Mouse (Mus musculus) adrenal gland, adult 2 months (tissue): ENCODE results near the gene Arhgap33. TPM values are rescaled to one million over a fixed set of nuclear protein-coding genes. Genes with fewer than 3 reads are reported as not detected.
"Not testable (repeated sequence)": the region's sequence is repeated elsewhere in the genome, so short reads cannot be mapped to it uniquely, and the experiment has no call there.

Source experiments
- DNase-seq: peaks from one replicate; pipeline ENCODE4 v3.0.0; 2021
- polyA plus RNA-seq: library from polyadenylated mRNA; depleted of rRNA; stranded (reverse); fragments of >200 nt; gene quantifications from 2 replicates; pipeline ENCODE4 v1.2.3, GENCODE M21; 2012
- total RNA-seq, 2 experiments: library from RNA; stranded (reverse); gene quantifications; 2 replicates each; pipeline ENCODE4 v1.2.3; 2021

Arhgap33 gene
- total and polyA plus RNA-seq, 3 experiments = 2.2 to 20.3 (median 3.1) TPM

- peak; percentile 87 for DNase-seq
Observed at GRCm38 (mm10) chr7:30553021-30553589, 18.2 kb upstream of the Arhgap33 start.

GRCm38 (mm10) chr7:30552102-30553020 is 17.5 kb upstream of the Arhgap33 start, which contains the start of the genes Hspb6 and Proser3:
TSS of gene Hspb6 (plus strand) at chr7:30552178.
TSS of gene Proser3 (minus strand) at chr7:30552299.
- DNase-seq = peak; percentile 98

- DNase-seq = no peak
Observed at GRCm38 (mm10) chr7:30551445-30552101, 16.7 kb upstream of the Arhgap33 start.

- DNase-seq = no peak
Observed at GRCm38 (mm10) chr7:30550603-30551002, 15.7 kb upstream of the Arhgap33 start.

- no peak for DNase-seq
Observed at GRCm38 (mm10) chr7:30549880-30550279, 15.0 kb upstream of the Arhgap33 start.

- DNase-seq = no peak
Observed at GRCm38 (mm10) chr7:30544327-30544726, 9.5 kb upstream of the Arhgap33 start.

- no peak for DNase-seq
Observed at GRCm38 (mm10) chr7:30540572-30540971, 5.7 kb upstream of the Arhgap33 start.

GRCm38 (mm10) chr7:30533941-30534632 is 773 bp downstream of the Arhgap33 start:
- no peak for DNase-seq

GRCm38 (mm10) chr7:30532931-30533330 is 1.9 kb downstream of the Arhgap33 start:
- no peak for DNase-seq

GRCm38 (mm10) chr7:30531291-30531815 is 3.5 kb downstream of the Arhgap33 start:
- no peak for DNase-seq

GRCm38 (mm10) chr7:30526981-30527380 is 7.9 kb downstream of the Arhgap33 start:
- DNase-seq = no peak

- DNase-seq = no peak
Observed at GRCm38 (mm10) chr7:30526399-30526798, 8.5 kb downstream of the Arhgap33 start.

GRCm38 (mm10) chr7:30525954-30526353 is 8.9 kb downstream of the Arhgap33 start:
- DNase-seq = no peak

GRCm38 (mm10) chr7:30524487-30524886 is 10.4 kb downstream of the Arhgap33 start:
- DNase-seq = peak; percentile 33

- no peak for DNase-seq
Observed at GRCm38 (mm10) chr7:30522871-30523270, 12.0 kb downstream of the Arhgap33 start.

GRCm38 (mm10) chr7:30520856-30521255 is 14.0 kb downstream of the Arhgap33 start:
- DNase-seq = no peak

- no peak for DNase-seq
Observed at GRCm38 (mm10) chr7:30520396-30520795, 14.5 kb downstream of the Arhgap33 start.

GRCm38 (mm10) chr7:30518325-30518724 is 16.5 kb downstream of the Arhgap33 start:
- no peak for DNase-seq

GRCm38 (mm10) chr7:30515003-30515760 is 19.7 kb downstream of the Arhgap33 start:
- no peak for DNase-seq

- DNase-seq = no peak
Observed at GRCm38 (mm10) chr7:30508061-30508460, 26.8 kb downstream of the Arhgap33 start.

GRCm38 (mm10) chr7:30501159-30501558 is 33.7 kb downstream of the Arhgap33 start:
- DNase-seq = not testable (repeated sequence)
